Mouse (Mus musculus) adrenal gland, postnatal 36 days (tissue): ENCODE results near the gene Rab5c. TPM values are rescaled to one million over a fixed set of nuclear protein-coding genes. Genes with fewer than 3 reads are reported as not detected.
A peak's percentile ranks its signal among the peaks of the same experiment; 100 is the strongest.

Experiments used
- DNase-seq, 2 experiments: peaks; one replicate each; pipeline ENCODE4 v3.0.0; 2021; ENCODE audit warnings: mixed read lengths in 1 of 2
- total RNA-seq, 2 experiments: library from RNA; stranded (reverse); gene quantifications; 2 replicates each; pipeline ENCODE4 v1.2.3; 2021

Rab5c gene
- total RNA-seq, 2 experiments from 2014 or later, result 172 to 187 TPM

DNA sequence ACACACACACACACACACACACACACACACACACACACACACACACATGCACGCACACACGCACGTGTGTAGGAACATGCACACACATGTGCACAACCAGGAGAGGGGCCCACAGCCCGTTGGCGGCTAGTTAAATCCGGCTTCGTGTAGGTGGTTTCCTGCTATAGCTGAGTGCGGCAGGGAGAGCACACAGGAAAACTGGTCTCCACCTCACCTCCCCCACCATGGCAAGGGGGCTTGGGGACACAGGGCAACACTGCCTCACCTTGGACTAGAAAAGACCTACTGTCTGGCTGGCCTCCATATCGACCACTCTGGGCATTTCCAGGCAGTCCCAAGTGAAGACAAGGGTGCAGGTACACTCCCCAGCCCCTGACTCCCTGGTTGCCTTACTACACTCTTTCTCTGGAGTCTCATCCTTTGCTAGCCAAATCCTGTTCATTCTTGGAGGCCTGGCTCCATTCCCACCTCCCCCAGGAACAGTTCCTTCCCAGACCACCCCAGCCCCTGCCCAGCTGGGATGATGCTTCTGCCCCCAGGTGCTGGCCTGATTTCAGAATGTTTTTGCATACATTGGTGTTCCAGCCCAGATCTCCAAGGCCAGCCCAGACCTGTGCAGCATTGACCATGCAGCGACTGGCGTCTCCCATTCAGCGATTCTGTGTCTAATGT lies 16.1 kb upstream of the Rab5c start:
- no peak for DNase-seq

DNA sequence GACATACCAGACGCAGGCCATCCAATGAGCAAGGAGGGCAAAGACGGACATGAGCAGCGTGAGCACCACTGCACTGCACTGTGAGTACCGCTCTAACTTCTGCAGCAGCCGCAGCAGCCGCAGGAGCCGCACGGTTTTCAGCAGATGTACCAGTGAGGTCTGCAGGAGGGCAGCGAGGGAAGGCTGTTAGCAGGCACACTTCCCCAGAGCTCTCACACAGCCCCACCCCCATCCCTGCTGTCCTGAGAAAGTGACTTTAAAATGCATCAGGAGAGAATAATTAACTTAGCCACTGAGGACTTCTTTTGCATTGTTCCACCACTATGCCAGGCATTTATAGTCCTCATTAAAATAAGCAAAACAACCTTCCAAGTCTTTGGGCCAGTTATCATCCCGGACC lies 14.3 kb upstream of the Rab5c start:
- DNase-seq, result no peak

DNA sequence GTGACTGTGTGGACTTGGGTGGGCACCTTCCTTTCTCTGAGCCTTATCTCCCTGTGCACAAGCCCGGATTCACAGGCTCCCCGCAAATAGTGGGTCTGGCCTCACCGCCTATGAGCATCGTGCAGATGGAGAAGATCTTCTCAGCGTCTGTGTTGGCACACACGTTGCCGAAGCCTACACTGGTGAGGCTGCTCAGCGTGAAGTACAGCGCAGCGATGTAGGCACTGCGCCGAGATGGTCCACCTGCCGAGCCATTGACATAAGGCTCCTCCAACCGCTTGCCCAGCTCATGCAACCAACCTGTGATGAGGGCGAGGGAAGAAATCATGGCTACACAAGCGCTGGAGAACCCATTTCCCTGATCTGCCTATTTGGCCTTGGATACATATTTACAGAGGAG lies 12.1 kb upstream of the Rab5c start:
- no peak for DNase-seq

DNA sequence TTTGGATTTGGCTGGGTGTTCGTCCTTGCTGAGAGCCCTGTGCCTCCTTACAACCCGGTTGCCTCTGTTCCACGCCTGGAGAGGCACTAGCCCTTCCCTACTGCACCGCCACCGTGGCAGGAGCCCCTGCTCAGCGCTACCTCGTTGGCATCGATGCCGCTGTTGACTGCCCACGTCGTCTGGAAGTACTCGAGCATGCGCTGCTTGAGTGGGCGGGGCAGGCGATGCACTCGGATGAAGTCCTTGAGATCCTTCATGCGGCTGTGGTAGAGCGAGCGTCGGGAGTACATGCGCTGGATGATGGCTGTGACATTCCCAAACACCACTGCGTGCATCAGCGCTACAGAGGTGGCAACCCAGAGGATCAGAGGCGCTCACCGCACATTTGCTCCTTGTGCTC lies 11.5 kb upstream of the Rab5c start:
- peak; percentile 55 to 69 for DNase-seq

DNA sequence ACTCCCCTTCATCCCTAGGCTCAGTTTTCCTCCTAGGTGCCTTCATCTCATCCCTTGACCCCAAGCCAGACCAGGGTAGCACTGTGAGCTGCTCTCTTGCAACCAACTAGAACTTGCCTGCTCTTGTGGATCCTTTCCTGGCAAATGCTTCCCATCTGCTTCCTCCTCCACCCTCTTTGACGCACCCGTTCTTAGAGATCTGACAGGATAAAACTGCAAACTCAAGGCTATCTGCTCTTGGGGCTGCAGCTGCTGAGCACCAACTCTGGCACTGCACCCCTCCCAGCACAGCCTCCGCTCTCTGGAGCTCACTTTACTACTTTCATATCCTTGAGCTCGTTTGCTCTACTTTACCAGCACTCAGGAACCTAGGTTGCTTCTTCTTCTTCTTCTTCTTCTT lies 10.6 kb upstream of the Rab5c start:
- DNase-seq, result no peak

DNA sequence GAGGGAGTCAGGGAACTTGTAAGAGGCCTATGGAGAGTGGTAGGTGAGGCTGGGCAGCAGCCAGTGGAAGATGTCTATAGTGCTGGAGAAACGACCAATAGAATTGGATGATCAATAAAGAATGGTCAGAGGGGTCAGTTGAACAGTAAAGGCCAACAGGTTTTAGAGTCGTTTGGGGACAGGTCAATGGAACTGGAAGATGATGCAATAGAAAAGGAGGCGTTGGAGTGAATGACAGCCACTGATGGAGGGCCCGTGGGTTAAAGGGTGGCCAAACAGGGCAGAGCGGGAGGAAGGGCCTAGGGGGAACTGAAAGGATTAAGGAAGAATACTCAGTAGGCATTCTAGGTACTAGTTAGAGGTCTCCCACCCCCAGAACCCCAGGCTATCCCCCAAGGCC lies 9.1 kb upstream of the Rab5c start:
- DNase-seq, result no peak

DNA sequence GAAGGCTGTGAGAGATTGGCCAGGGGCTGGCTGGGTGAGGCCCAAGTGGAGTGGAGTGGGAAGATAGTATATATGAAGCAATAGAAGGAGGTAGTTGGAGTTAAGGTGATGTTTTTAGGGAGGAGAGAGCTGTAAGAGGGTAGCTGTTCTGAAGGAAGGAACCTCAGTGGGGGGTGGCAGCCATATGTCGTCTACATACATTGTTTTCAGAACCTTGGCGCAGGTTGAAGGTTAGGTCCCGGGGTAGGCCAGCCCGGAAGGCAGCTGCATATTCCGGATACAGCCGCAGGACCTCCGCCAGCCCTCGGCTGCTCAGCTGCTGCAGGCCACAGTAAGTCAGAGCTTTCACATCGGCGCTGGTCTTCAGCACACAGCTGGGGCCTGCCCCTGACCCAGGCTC lies 8.5 kb upstream of the Rab5c start:
- no peak for DNase-seq

DNA sequence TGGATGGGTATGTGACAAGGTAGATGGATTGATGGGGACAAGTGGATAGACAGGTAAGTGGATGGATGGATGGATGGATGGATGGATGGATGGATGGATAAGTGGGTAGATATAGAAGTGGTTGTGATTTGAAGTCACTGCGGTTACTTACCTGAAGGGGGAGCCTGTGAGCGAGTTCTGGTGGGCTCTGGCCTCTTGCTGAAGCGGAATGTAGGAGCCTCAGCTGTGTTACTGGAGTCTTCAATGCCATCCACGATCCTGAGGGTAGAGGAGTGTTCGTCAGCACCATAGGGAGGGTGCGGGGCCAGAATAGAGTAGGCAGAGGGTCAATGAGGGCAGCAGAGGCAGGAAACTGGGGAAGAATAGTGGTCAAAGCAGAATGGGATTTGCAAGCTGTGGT lies 7.1 kb upstream of the Rab5c start:
- DNase-seq, result peak in 1 of 2 experiments; percentile 70

DNA sequence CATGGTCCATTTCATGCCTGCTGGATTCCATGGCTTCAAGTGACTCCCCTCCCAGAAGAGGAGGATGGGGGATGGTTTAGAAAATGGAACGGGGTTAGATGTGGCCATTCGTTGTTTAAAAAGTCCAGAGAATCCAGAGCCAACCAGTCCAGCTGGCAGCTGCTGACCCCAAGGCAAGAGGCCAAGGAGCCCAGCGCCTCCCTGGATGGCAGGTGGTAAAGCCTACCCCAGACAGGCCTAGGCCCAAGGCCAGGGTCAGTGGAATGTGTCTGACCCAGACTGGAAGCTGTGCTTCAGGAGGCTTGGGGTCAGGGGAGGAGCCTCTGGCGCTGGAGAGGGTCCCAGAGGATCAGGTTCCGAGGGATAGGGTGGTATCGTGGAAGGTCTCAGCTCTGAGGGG lies 3.3 kb upstream of the Rab5c start:
- peak in 1 of 2 experiments; percentile 58 for DNase-seq

DNA sequence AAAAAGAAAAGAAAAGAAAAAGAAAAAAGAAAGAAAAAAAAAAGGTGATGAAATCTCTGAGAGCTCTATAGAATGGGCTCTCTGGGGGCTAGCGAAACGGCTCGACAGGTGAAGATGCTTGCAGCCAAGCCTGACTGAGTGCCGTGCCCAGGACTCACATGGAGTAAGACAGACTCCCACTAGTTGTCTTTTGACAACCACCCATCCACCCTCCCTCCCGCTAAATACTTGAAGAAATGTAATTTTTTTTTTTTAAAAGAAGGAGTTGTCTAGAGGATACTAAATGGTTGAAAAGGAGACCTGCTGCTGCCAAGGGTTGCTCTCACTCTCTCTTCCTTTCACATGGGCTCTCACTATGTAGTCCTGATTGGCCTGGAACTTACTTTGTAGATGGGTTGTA lies 734 bp upstream of the Rab5c start:
- DNase-seq, result no peak

DNA sequence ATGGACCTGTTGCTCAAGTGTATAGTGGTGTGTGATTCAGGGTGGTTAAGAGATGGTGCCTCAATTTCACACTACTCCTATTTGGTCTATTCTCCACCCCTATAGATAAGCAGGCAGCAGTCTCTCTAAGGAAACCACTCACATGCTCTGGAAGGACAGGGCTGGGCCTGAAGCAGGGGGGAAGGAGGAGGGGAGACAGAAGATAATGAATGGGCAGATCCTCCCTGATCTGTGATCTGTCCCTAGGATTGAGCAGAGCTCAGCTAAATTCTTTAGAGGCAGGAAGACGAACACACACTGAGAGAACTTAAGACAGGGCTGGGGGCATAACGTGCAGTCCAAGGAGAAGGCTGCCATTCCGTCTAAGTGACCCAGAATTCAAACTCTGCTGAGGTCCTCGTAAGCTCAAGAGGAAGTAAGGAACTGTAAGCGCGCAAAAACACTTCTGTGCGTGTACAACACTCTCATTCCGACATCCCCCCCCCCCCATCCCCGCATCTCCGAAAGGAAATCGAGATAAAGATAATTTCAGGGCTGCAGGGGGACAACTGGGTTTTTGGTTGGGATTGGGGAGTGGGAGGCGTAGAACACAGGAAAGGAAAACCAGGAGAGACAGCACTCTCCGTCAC lies 796 bp downstream of the Rab5c start:
- DNase-seq, result no peak

DNA sequence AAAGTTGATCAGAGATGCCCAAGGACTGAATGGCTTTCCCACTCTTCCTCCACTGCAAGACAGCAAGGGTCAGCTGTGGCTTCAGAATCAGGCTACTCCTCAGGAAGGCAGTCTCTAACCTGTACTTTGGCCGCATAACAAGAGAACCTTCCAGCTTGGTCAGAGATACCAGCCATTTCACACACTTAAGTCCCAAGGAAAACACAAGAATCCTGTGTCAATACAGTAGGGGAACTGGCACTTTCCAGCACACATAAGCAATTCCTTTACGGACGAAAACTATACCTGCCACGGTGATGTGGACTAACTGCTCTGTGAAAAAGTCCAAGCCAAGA lies 1.3 kb downstream of the Rab5c start:
- no peak for DNase-seq

DNA sequence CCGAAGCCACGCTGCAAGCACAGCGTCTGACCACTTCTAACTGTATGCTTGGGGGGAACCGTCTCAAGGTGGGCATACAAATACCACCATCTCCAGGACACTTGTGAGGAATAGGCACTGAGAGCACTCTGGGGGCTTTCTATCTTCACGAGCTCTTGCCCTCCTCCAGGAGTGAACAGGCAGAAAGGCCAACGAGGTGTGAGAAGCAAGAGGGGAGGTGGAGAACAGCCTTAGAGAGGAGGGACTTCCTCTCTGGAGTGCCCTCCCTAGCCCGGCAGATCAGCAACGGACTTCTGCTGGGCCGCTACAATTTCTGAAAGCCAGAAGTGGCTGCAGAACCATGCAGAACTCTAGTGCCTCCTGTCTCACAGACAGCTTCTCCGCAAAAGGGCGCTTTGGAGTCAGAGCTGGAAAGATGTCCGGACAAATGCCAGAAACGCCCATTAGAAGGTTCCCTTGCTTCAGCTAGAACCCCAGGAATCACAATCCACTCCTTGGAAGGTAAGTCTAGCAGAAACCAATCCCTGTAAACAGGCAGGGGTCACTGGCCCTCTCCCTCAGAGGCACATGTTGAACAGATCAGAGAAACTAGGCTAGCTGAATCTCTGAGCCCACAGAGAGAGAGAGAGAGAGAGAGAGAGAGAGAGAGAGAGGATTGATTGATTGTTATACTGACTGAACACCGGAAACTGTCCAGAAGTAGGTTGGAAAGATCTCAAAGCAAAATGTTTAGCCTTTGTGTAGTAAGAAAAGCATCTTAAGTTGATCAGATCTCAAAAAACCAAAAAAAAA lies 1.9 kb downstream of the Rab5c start:
- no peak for DNase-seq

DNA sequence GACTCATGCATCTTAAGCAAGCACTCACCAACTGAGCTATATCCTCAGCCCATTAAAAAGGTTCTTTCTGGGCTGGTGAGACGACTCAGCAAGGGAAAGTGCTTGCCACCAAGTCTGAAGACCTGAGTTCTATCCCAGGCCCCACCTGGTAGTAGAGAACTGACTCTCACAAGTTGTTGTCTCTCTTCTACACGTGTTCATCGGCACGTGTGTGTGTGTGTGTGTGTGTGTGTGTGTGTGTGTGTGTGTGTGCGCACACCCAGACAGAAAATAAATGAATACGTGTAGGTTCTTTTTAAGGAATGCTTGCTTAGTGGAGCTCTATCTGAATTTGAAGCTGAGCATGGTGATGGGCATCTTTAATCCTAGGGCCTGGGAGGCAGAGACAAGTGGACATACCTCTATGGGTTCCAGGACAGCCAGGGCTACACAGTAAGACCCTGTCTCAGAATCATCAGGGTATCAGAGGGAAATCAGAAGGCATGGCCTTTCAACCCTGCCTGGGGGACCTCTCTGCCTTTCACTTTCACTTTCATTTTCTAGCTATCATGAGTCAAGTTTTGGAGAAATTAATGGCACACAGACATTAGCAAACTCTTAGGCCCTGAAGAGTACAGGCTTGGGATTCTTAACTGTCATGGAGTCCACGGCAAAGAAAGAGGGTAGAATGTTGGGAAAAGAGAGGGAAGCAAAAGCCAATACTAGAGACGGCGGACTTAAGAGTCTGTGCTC lies 2.7 kb downstream of the Rab5c start:
- DNase-seq, result no peak

DNA sequence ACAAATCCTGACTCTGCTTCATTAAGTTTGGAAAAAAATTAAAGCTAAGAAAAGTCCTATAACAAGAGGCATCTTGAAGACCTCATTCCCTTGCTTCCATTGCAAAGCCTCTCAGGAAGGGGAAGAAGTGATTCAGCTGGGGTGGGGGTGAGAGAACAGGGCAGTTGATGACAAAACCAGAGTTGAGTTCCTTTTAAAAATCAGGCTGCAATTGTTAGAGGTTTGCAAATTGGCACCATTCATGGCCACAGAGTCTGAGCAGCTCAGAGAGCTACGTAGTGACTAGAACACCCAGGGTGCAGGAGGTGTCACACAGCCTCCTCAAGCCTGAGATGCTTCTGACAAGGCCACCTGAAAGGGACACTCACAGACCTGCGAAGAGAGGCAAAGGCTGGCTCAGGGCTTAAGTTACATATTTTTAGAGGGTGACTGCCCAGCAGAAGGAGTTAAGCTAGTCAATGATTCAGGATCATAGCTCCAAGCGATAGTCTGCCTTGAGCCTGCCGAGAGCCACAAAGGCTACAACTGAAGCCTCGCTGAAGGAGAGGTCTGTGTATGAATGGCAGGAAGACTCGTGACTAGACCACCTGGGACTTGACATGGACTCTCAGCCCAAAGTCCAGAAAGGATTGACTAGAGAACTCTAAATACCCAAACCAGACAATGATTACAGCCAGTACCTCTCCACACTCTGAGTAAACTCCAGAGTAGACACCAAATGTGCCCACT lies 7.4 kb downstream of the Rab5c start:
- no peak for DNase-seq

DNA sequence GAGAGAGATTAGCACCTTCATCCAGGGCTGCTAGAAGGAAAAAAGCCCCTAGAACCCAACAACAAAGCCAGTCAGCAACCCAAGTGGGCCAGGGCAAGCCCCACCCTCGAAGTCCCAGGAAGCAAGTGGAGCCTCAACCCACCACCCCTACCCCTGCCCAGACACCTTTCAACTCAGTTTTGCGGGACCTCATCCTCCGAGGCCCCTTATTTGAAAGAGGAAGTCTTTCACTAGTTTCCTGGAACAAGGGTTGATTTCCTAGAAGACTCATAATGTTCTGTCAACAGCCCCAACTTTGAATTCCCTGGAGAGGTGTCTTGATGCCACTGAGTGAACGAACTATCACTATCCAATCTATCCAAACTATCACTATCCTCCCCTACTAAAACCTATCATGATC lies 8.0 kb downstream of the Rab5c start:
- DNase-seq, result no peak

DNA sequence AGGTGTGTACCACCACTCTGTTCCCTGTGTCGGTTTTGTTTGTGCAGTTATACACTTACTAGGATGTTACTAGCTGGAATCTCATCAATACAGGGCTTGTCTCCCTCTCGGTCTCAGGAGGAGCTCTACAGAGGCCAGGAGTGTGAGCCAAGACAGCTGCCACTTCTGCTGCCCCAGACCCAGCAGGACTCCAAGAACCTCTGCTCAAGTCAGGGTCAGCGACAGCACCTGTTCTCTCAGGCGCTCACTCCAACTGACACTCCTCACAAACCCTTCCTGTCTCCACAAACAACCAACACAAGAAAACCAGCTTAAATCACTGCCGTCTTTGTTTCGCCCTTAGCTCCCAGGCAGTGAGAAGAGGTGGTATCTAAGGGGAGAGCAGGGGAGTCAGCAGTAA lies 9.4 kb downstream of the Rab5c start:
- no peak for DNase-seq

DNA sequence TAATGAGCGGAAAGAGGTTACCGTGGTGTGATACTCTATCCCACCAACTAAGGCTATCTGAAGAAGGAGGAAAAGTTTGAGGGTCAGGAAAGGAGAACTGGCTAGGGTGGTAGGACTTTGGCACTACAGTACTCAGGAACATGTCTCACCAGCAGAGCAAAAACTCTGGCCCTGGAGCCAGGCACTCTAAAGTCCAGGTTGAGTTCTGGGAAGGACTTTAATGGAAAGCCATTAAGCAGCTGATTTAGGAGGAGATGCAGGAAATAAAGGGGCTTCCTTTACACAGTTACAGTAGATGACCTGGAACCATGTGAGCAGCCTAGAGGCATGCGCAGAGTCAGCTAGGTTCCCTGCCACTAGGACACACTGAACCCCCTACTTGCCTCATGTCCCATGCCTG lies 10.8 kb downstream of the Rab5c start:
- no peak for DNase-seq

DNA sequence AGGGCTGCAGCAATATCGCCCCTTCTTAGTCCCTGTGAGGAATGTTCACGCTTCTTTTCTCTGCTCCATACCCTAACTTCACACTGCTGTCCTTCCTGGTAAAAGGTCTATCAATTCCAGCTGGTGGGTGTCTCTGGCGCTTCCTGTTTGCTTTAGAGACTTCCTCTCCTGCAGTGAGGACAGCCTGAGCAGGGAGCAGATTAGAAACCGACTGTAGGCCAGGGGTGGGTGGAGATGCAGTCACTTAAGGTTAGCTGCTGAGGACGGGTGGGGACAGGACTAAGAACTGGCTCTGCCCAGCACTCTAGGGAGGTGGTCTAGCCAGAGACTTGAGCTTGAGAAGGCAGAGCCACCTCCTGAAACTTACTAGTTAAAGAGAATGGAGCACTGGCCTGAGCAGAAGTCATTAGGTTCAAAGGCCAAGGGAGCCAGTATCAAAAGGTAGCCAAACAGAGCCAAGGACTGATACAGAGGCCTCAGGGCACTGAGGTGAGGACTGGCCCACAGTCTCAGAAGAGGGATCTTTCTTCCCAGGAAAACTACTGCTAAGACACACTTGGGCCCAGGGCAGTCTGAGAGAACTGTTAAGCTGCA lies 13.0 kb downstream of the Rab5c start:
- DNase-seq, result peak in 1 of 2 experiments; percentile 30

DNA sequence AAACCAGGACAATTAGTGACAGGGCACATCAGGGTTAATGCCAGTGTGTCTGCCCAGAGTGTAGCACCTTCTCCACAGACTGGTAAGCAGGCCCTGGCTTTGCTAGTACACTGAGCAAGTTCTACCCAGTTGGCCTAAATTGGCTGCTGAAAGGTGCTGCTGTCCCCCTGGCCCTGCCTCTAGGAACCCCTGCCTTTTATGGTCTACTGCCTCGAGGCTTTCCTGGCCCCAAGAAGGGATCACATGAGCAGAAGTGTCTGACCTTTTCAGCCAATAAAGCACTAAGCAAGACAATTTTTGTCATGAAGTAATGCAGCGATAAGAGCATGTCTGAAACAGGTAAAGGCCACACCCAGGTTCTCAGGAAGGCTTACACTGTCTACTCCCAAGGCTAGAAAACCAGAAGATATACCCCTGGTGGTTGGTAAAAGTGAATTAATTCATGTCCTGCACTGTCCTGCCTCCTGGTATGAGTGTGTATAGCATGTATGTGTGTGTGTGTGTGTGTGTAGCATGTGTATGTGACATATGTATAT lies 15.5 kb downstream of the Rab5c start:
- no peak for DNase-seq

DNA sequence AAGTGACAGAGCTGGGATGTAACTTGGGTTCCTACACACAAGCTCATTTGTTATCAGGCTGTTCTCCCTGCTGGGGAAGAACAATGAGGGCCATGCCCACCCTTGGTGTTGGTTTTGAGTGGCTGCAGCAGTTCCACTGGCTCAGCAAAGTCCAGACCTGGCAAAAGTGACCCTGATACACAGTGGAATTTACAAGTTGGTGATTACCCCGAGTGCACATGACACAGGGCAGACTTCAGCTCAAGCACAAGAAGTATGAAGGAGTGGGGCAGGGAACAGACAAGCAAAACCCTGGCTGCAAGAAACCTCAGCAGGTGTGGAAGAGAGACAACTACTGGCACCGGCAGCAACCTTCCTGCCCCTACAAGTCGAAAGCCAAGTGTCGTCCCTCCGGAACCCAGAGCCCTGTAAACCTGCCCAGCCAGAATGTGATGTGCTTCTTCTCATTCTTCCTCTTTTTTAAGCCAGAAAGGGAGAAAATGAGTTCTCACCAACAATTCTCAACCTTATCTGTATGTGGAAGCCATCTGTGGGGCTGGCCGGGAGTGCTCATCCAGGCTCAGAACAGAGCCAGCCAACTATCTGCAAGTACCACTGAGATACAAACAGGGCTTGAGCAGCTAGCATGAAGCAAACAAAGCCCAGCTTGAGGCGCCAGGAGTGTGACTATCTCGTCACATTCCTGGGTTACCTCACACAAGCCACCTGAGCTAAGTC lies 16.1 kb downstream of the Rab5c start:
- DNase-seq, result no peak
